Mouse (Mus musculus) hindbrain, embryonic 11.5 days (tissue): ENCODE measurements around the gene Gm42878. TPM values are rescaled to one million over a fixed set of nuclear protein-coding genes. Genes with fewer than 3 reads are reported as not detected.
A peak's percentile ranks its signal among the peaks of the same experiment; 100 is the strongest.

Experiments used
- ATAC-seq: fragments of 200-750 bp; cut with Nextera tagmentation; 2 replicates; pipeline ENCODE4 v1.8.0; 2017; ENCODE audit warnings: mild to moderate bottlenecking, moderate TSS enrichment, moderate library complexity; ENCODE audit not compliant: low FRiP score
- DNase-seq: peaks from one replicate; pipeline ENCODE4 v3.0.0-alpha.2; 2015; ENCODE audit warnings: low spot score
- H3K27ac ChIP-seq: fragments of 300-500 bp; sonication (generic); 2 replicates; pipeline ENCODE4 v1.5.1; 2014; ENCODE audit warnings: mild to moderate bottlenecking, low read depth, low read length
- H3K27me3 ChIP-seq: fragments of 300-500 bp; sonication (generic); 2 replicates; pipeline ENCODE4 v1.6.1; 2014; ENCODE audit warnings: mild to moderate bottlenecking, low read length, moderate library complexity, mixed read lengths; ENCODE audit not compliant: control insufficient read depth, insufficient read depth
- H3K36me3 ChIP-seq: fragments of 300-500 bp; sonication (generic); 2 replicates; pipeline ENCODE4 v1.6.1; 2014; ENCODE audit warnings: mild to moderate bottlenecking, low read length, moderate library complexity, mixed read lengths; ENCODE audit not compliant: control insufficient read depth, insufficient read depth
- H3K4me1 ChIP-seq: fragments of 300-500 bp; sonication (generic); replicated peaks from 2 replicates; pipeline ENCODE4 v1.6.1; 2014; ENCODE audit warnings: low read length, mixed read lengths; ENCODE audit not compliant: control insufficient read depth, insufficient read depth
- H3K4me2 ChIP-seq: fragments of 300-500 bp; sonication (generic); replicated peaks from 2 replicates; pipeline ENCODE4 v1.6.1; 2014; ENCODE audit warnings: mild to moderate bottlenecking, low read depth, low read length
- H3K4me3 ChIP-seq: fragments of 300-500 bp; sonication (generic); 2 replicates; pipeline ENCODE4 v1.5.1; 2014; ENCODE audit warnings: low read depth, low read length
- H3K9ac ChIP-seq: fragments of 300-500 bp; sonication (generic); 2 replicates; pipeline ENCODE4 v1.6.1; 2014; ENCODE audit warnings: low read depth, low read length
- H3K9me3 ChIP-seq: fragments of 300-500 bp; sonication (generic); 2 replicates; pipeline ENCODE4 v1.6.1; 2016; ENCODE audit warnings: low read length; ENCODE audit not compliant: control insufficient read depth
- WGBS: fragments of 180-500 bp; shearing (Covaris S2); extraction: QIAGEN DNeasy Blood & Tissue Kit; methylation state at CpG from one replicate; pipeline ENCODE4 v1.1.7; 2014; 5-methylcytosine and 5-hydroxymethylcytosine counted together
- polyA plus RNA-seq: library from polyadenylated mRNA; unstranded; fragments of >200 nt; fragmentation: Nextera tagmentation; extraction: Ambion mirVana; gene quantifications from 2 replicates; pipeline ENCODE4 v1.2.1, GENCODE M21; 2014

Gene Gm42878
- polyA plus RNA-seq, 1 experiment from 2014 or later = not detected

- WGBS = 96% methylated on average over 1 of the region's 1 CpGs
- no peak for DNase-seq
- no peaks in the 10 kb centered on the region for H3K9me3 ChIP-seq
- H3K4me1 ChIP-seq = no peaks in the 10 kb centered on the region
- no peak overlapping the region for H3K27ac ChIP-seq
- no peak overlapping the region for H3K9ac ChIP-seq
- no peak overlapping the region for H3K4me2 ChIP-seq
- no peaks in the 10 kb centered on the region for H3K36me3 ChIP-seq
- H3K27me3 ChIP-seq = no peaks in the 10 kb centered on the region
- no peak for ATAC-seq
- H3K4me3 ChIP-seq = no peak overlapping the region
Observed at GRCm38 (mm10) chr5:121570787-121571186, 25.5 kb upstream of the Gm42878 start.

- no peak for ATAC-seq
- H3K9me3 ChIP-seq = no peaks in the 10 kb centered on the region
- no peaks in the 10 kb centered on the region for H3K36me3 ChIP-seq
- no peak overlapping the region for H3K27ac ChIP-seq
- H3K4me3 ChIP-seq = no peak overlapping the region
- H3K4me1 ChIP-seq = no peaks in the 10 kb centered on the region
- H3K27me3 ChIP-seq = no peaks in the 10 kb centered on the region
- no peak overlapping the region for H3K4me2 ChIP-seq
- no peak for DNase-seq
- WGBS = 89% methylated on average over 9 of the region's 9 CpGs
- no peak overlapping the region for H3K9ac ChIP-seq
Observed at GRCm38 (mm10) chr5:121569881-121570420, 24.7 kb upstream of the Gm42878 start.

GRCm38 (mm10) chr5:121566035-121566681 is 20.9 kb upstream of the Gm42878 start:
- no peaks in the 10 kb centered on the region for H3K36me3 ChIP-seq
- H3K4me3 ChIP-seq = no peak overlapping the region
- H3K27ac ChIP-seq = no peak overlapping the region
- H3K4me2 ChIP-seq = no peak overlapping the region
- no peaks in the 10 kb centered on the region for H3K27me3 ChIP-seq
- H3K9me3 ChIP-seq = no peaks in the 10 kb centered on the region
- DNase-seq = no peak
- no peak for ATAC-seq
- 92% methylated on average over 16 of the region's 16 CpGs for WGBS
- no peak overlapping the region for H3K9ac ChIP-seq
- no peaks in the 10 kb centered on the region for H3K4me1 ChIP-seq

GRCm38 (mm10) chr5:121564468-121564895 is 19.2 kb upstream of the Gm42878 start:
- WGBS = 16% methylated on average over 11 of the region's 11 CpGs
- no peak overlapping the region for H3K4me2 ChIP-seq
- DNase-seq = peak; percentile 95
- peak overlapping the region; percentile 44; the same call in 1 of the 2 replicates for H3K9ac ChIP-seq
- H3K27me3 ChIP-seq = no peaks in the 10 kb centered on the region
- no peak overlapping the region for H3K4me3 ChIP-seq
- H3K9me3 ChIP-seq = no peaks in the 10 kb centered on the region
- no peaks in the 10 kb centered on the region for H3K4me1 ChIP-seq
- no peak for ATAC-seq
- H3K27ac ChIP-seq = no peak overlapping the region
- H3K36me3 ChIP-seq = no peaks in the 10 kb centered on the region

- H3K4me1 ChIP-seq = no peaks in the 10 kb centered on the region
- no peak overlapping the region for H3K4me2 ChIP-seq
- H3K27me3 ChIP-seq = no peaks in the 10 kb centered on the region
- no peak overlapping the region for H3K27ac ChIP-seq
- no peak overlapping the region for H3K9ac ChIP-seq
- ATAC-seq (no peak), DNase-seq (no peak)
- WGBS = 91% methylated on average over 3 of the region's 3 CpGs
- H3K4me3 ChIP-seq = no peak overlapping the region
- no peaks in the 10 kb centered on the region for H3K36me3 ChIP-seq
- H3K9me3 ChIP-seq = no peaks in the 10 kb centered on the region
Observed at GRCm38 (mm10) chr5:121562436-121562835, 17.2 kb upstream of the Gm42878 start.

GRCm38 (mm10) chr5:121549196-121549595 is 3.9 kb upstream of the Gm42878 start:
- Histone ChIP-seq H3K4me1 (peaks cover 3% of the 10 kb centered on the region; the same call in 1 of the 2 replicates), H3K27me3 (no peaks in the 10 kb centered on the region), H3K4me3 (no peak overlapping the region), H3K36me3 (no peaks in the 10 kb centered on the region), H3K9me3 (no peaks in the 10 kb centered on the region), H3K4me2 (no peak overlapping the region), H3K9ac (no peak overlapping the region), H3K27ac (no peak overlapping the region)
- DNase-seq = no peak
- ATAC-seq = no peak
- WGBS = 89% methylated on average over 7 of the region's 7 CpGs

- no peak overlapping the region for H3K4me2 ChIP-seq
- DNase-seq (no peak), ATAC-seq (no peak)
- H3K9ac ChIP-seq = no peak overlapping the region
- no peaks in the 10 kb centered on the region for H3K36me3 ChIP-seq
- no peaks in the 10 kb centered on the region for H3K9me3 ChIP-seq
- no peaks in the 10 kb centered on the region for H3K27me3 ChIP-seq
- no peak overlapping the region for H3K4me3 ChIP-seq
- 86% methylated on average over 3 of the region's 3 CpGs for WGBS
- H3K27ac ChIP-seq = no peak overlapping the region
- H3K4me1 ChIP-seq = peaks cover 4% of the 10 kb centered on the region; the same call in 1 of the 2 replicates
Observed at GRCm38 (mm10) chr5:121547084-121547483, 1.8 kb upstream of the Gm42878 start.

GRCm38 (mm10) chr5:121546530-121546895 is 1.2 kb upstream of the Gm42878 start:
- H3K9ac ChIP-seq = peak overlapping the region; percentile 90; the same call in 1 of the 2 replicates
- WGBS = 46% methylated on average over 6 of the region's 6 CpGs
- peaks cover 4% of the 10 kb centered on the region; the same call in 1 of the 2 replicates for H3K4me1 ChIP-seq
- H3K4me3 ChIP-seq = peak overlapping the region; percentile 100
- H3K9me3 ChIP-seq = no peaks in the 10 kb centered on the region
- H3K27ac ChIP-seq = no peak overlapping the region
- DNase-seq = peak; percentile 58
- H3K4me2 ChIP-seq = peak overlapping the region; percentile 83
- H3K36me3 ChIP-seq = no peaks in the 10 kb centered on the region
- ATAC-seq = 0 out of 2 replicates have a peak, but pooled peaks have one; percentile 38
- H3K27me3 ChIP-seq = no peaks in the 10 kb centered on the region
